Mouse (Mus musculus) stomach, embryonic 14.5 days (tissue): ENCODE results near the gene Intu. TPM values are rescaled to one million over a fixed set of nuclear protein-coding genes. Genes with fewer than 3 reads are reported as not detected.

ENCODE experiments used
- ATAC-seq: fragments of 200-750 bp; cut with Nextera tagmentation; 2 replicates; pipeline ENCODE4 v1.8.0; 2017; ENCODE audit warnings: low read depth, moderate TSS enrichment; ENCODE audit not compliant: insufficient number of reproducible peaks, insufficient read depth, low FRiP score
- H3K27ac ChIP-seq: fragments of 300-500 bp; sonication (generic); 2 replicates; pipeline ENCODE4 v1.5.1; 2014; ENCODE audit warnings: mild to moderate bottlenecking, low read length, moderate library complexity, mixed read lengths
- H3K27me3 ChIP-seq: fragments of 300-500 bp; sonication (generic); 2 replicates; pipeline ENCODE4 v1.6.1; 2014; ENCODE audit warnings: low read length, control low read depth, mixed read lengths; ENCODE audit not compliant: control insufficient read depth, insufficient read depth
- H3K36me3 ChIP-seq: fragments of 300-500 bp; sonication (generic); 2 replicates; pipeline ENCODE4 v1.6.1; 2014; ENCODE audit warnings: mild to moderate bottlenecking, control low read depth, low read length, moderate library complexity, mixed read lengths; ENCODE audit not compliant: control insufficient read depth, insufficient read depth
- H3K4me1 ChIP-seq: fragments of 300-500 bp; sonication (generic); 2 replicates; pipeline ENCODE4 v1.6.1; 2014; ENCODE audit warnings: low read length, control low read depth, mixed read lengths; ENCODE audit not compliant: control insufficient read depth, insufficient read depth
- H3K4me2 ChIP-seq: fragments of 300-500 bp; sonication (generic); replicated peaks from 2 replicates; pipeline ENCODE4 v1.6.1; 2014; ENCODE audit warnings: low read depth, low read length, control low read depth
- H3K4me3 ChIP-seq: fragments of 300-500 bp; sonication (generic); 2 replicates; pipeline ENCODE4 v1.5.1; 2014; ENCODE audit warnings: low read depth, low read length, control low read depth
- H3K9ac ChIP-seq: fragments of 300-500 bp; sonication (generic); replicated peaks from 2 replicates; pipeline ENCODE4 v1.6.1; 2014; ENCODE audit warnings: low read depth, mild to moderate bottlenecking, control low read depth, low read length, moderate library complexity, mixed read lengths
- H3K9me3 ChIP-seq: fragments of 300-500 bp; sonication (generic); 2 replicates; pipeline ENCODE4 v1.6.1; 2016; ENCODE audit warnings: low read depth, low read length, control low read depth; ENCODE audit not compliant: control insufficient read depth
- WGBS: fragments of 180-500 bp; shearing (Covaris S2); extraction: QIAGEN DNeasy Blood & Tissue Kit; methylation state at CpG from one replicate; pipeline ENCODE4 v1.1.7; 2014; 5-methylcytosine and 5-hydroxymethylcytosine counted together
- microRNA-seq: library from miRNA; unstranded; fragments of <30 nt; microRNA quantifications from one replicate; pipeline ENCODE4, GENCODE M21; 2016
- polyA plus RNA-seq: library from polyadenylated mRNA; unstranded; fragments of >200 nt; fragmentation: Nextera tagmentation; extraction: Ambion mirVana; gene quantifications from 2 replicates; pipeline ENCODE4 v1.2.1, GENCODE M21; 2014

Intu gene
- polyA plus RNA-seq, 1 experiment from 2014 or later, result 3.3 TPM

DNA sequence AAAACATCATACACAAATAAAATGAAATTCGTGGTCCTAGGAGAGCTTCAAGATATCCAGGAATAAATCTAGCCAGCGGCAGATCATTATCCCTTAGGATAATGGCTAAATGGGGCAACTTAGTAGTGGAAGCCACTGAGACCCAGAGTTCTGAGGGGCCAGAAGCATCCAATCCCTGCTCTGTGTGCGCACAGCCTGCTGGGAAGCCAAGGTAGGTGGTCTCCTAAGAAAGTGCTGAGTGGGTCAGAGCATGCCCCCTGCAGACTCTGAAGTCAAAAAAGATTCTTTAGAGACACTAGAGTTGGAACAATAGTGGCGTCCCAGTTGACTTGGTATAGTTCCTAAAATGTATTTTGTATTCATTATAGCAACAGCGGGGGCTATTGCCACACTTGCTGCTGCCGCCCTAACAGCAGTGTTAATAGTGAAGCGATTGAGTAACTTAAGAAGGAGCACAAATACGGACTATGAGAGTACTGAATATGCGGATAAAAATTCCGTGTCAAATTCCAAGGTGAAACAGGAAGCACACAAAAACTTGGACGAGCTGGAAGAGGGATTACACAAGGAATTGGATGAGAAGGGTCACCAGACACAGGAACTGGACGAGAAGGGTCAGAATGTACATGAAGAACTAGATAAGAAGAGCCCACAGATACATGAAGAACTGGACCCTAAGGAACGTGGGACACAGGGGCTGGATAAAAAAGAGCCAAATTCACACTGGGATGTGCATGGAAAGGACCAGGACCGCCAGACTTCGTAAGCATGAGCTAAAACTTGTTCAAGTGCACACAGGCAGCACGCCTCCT lies 213.1 kb downstream of the Intu start, which contains the start of gene Hspa4l:
Gene Hspa4l, plus strand, starts transcription at position 472 of the 812 bp plus-strand sequence.
- Histone ChIP-seq H3K36me3 (no peaks in the 10 kb centered on the region), H3K4me1 (peaks cover 6% of the 10 kb centered on the region; the same call in 1 of the 2 replicates), H3K4me3 (peak within 1 kb of the TSS; percentile 61), H3K9ac (peak within 1 kb of the TSS; percentile 40; the same call in 1 of the 2 replicates), H3K4me2 (peak within 1 kb of the TSS; percentile 94), H3K9me3 (no peaks in the 10 kb centered on the region), H3K27ac (peak within 1 kb of the TSS; percentile 67; the same call in 1 of the 2 replicates), H3K27me3 (no peaks in the 10 kb centered on the region)
- 24% methylated on average over 16 of the region's 16 CpGs for WGBS
- ATAC-seq, result no peak

DNA sequence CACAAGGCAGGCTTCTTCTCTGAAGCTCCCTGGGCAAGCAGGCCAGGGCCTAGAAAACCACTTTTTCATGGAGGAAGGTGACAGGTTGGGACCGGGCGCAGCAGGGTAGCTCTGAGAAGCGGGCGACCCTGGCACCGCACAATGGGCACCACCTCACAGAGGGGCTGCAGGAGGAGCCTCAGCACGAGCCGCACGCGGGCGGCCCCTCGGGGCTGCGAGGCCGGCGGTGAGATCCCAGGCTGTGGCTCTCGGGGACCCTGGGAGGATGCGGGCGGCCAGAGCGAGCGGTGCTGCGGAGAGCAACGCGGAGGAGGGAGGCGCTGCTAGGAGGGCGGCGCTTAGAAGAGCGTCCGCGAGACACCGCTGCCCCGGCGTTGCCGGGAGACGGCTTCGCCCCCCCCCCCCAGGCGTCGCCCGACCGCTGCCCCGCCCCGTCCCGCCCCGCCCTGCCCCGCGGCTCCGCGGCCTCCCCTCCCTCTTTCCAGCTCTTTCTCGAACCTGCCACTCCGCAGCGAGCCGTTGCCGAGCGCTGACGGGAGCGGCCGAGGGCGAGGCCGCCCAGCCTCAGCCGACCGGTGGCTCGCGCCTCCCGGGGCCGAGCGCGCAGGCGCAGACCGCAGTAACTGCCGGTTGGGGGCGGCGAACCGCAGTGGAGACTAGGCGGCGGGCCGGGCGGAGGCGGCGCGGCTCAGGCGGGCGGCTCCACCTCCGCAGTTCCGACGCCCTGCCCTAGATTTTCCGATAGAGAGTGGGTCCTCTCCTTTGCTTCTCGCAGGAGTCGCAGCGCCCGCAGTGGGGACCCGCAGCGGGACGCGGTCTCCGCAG lies 214.0 kb downstream of the Intu start:
- H3K36me3 ChIP-seq, result no peaks in the 10 kb centered on the region
- H3K4me1 ChIP-seq, result peaks cover 6% of the 10 kb centered on the region; the same call in 1 of the 2 replicates
- H3K4me3 ChIP-seq, result peak overlapping the region; percentile 61
- no peaks in the 10 kb centered on the region for H3K27me3 ChIP-seq
- H3K9ac ChIP-seq, result peak overlapping the region; percentile 40; the same call in 1 of the 2 replicates
- WGBS, result under 1% methylated on average over 69 of the region's 93 CpGs
- peak; percentile 95 for ATAC-seq
- peak overlapping the region; percentile 67; the same call in 1 of the 2 replicates for H3K27ac ChIP-seq
- peak overlapping the region; percentile 94 for H3K4me2 ChIP-seq
- H3K9me3 ChIP-seq, result no peaks in the 10 kb centered on the region

DNA sequence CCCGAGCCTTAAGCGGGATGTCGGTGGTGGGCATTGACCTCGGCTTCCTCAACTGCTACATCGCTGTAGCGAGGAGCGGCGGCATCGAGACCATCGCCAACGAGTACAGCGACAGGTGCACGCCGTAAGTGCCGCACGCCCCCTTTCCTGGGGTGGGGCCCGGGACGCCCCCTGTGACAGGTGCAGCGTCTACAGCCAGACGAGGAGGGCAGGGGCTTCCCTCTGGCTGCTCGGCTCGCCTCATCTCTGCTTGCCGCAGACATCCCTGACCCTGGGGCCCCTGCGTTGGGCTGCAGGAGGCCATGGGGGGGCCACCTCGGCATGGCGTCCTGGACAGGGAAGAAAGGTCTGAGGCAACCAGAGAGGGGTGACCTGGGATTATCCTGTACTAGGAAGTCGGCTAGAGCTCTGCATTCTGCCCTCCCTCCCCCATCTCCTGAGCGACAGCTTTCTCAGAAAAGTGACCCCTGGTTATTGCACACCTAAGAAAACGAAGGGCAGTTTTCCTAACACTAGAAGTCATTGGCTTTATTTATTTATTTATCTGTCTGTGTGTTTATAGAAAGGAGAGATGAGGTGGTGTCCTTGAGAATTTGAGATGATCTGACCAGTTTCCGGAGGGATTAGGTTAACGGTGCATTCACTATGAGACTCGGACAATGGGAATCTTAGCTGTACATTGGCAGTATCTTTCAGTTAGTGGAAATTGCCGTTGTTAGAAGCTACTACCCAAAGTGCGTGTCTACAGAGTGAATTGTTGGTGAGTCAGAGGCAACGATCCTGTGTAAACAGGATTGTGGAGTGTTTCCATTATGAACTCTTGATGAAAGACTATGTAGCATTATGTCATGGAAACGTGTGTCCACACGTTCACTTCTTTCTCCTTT lies 214.8 kb downstream of the Intu start:
- Histone ChIP-seq H3K27ac (peak overlapping the region; percentile 67; the same call in 1 of the 2 replicates), H3K4me3 (peak overlapping the region; percentile 61), H3K4me2 (peak overlapping the region; percentile 94), H3K9me3 (no peaks in the 10 kb centered on the region), H3K4me1 (peaks cover 6% of the 10 kb centered on the region; the same call in 1 of the 2 replicates), H3K9ac (peak overlapping the region; percentile 40; the same call in 1 of the 2 replicates), H3K36me3 (no peaks in the 10 kb centered on the region), H3K27me3 (no peaks in the 10 kb centered on the region)
- ATAC-seq, result peak; percentile 43
- WGBS, result 2% methylated on average over 37 of the region's 37 CpGs

Small RNA genes lying within 50 kb of the gene (microRNA-seq; reads per million reads assigned to microRNA genes)
- gene Gm23810, result not detected

Other genes starting within 250 kb of the Intu start
- not detected in 2 replicates for gene Slc25a31, start 177.6 kb downstream of the Intu start, polyA plus RNA-seq
- 15.3 and 17.7 TPM in 2 replicates for gene Hspa4l, start 213.2 kb downstream of the Intu start, polyA plus RNA-seq